Mouse (Mus musculus) stomach, postnatal 0 days (tissue): ENCODE measurements at regions not wholly inside any gene's neighbourhood (a gene's known extent, or its start where the extent isn't known, plus 50 kb on each side); places are given as distances from the start of the nearest gene placed in this dataset.

Experiments used
- CTCF ChIP-seq: IDR thresholded peaks from 2 replicates; pipeline ENCODE4 v1.5.1; 2016; ENCODE audit warnings: antibody characterized with exemption, low read depth, mild to moderate bottlenecking, moderate library complexity
- EP300 ChIP-seq: optimal IDR thresholded peaks from 2 replicates; pipeline ENCODE3; 2016; ENCODE audit warnings: antibody characterized with exemption

GRCm38 (mm10) chr10:93361654-93362195 lies 50.8 kb upstream of the Elk3 start:
- TF ChIP-seq CTCF (no peak), EP300 (no peak)
